Mouse (Mus musculus) forebrain, embryonic 11.5 days (tissue): ENCODE measurements around the gene Slc39a11. TPM values are rescaled to one million over a fixed set of nuclear protein-coding genes. Genes with fewer than 3 reads are reported as not detected.

Experiments used
- ATAC-seq: fragments of 200-750 bp; cut with Nextera tagmentation; replicated peaks from 2 replicates; pipeline ENCODE4 v1.8.0; 2017; ENCODE audit warnings: moderate TSS enrichment; ENCODE audit not compliant: low FRiP score
- DNase-seq: peaks from one replicate; pipeline ENCODE4 v3.0.0-alpha.2; 2017; ENCODE audit warnings: low spot score
- H3K27ac ChIP-seq: fragments of 300-500 bp; sonication (generic); 2 replicates; pipeline ENCODE4 v1.5.1; 2014; ENCODE audit warnings: low read depth, low read length
- H3K27me3 ChIP-seq: fragments of 300-500 bp; sonication (generic); 2 replicates; pipeline ENCODE4 v1.6.1; 2014; ENCODE audit warnings: mild to moderate bottlenecking, low read length, mixed read lengths; ENCODE audit not compliant: control insufficient read depth, insufficient read depth
- H3K36me3 ChIP-seq: fragments of 300-500 bp; sonication (generic); 2 replicates; pipeline ENCODE4 v1.6.1; 2014; ENCODE audit warnings: mild to moderate bottlenecking, low read length, moderate library complexity, mixed read lengths; ENCODE audit not compliant: control insufficient read depth, insufficient read depth
- H3K4me1 ChIP-seq: fragments of 300-500 bp; sonication (generic); replicated peaks from 2 replicates; pipeline ENCODE4 v1.6.1; 2014; ENCODE audit warnings: low read length, mixed read lengths; ENCODE audit not compliant: control insufficient read depth, insufficient read depth
- H3K4me2 ChIP-seq: fragments of 300-500 bp; sonication (generic); 2 replicates; pipeline ENCODE4 v1.6.1; 2014; ENCODE audit warnings: low read depth, mild to moderate bottlenecking, low read length, moderate library complexity, mixed read lengths; ENCODE audit not compliant: severe bottlenecking
- H3K4me3 ChIP-seq: fragments of 300-500 bp; sonication (generic); 2 replicates; pipeline ENCODE4 v1.5.1; 2014; ENCODE audit warnings: low read depth, low read length
- H3K9ac ChIP-seq: fragments of 300-500 bp; sonication (generic); 2 replicates; pipeline ENCODE4 v1.6.1; 2014; ENCODE audit warnings: low read length
- H3K9me3 ChIP-seq: fragments of 300-500 bp; sonication (generic); 2 replicates; pipeline ENCODE4 v1.6.1; 2016; ENCODE audit warnings: low read length, mixed read lengths; ENCODE audit not compliant: control insufficient read depth
- WGBS: fragments of 180-500 bp; shearing (Covaris S2); extraction: QIAGEN DNeasy Blood & Tissue Kit; methylation state at CpG from one replicate; pipeline ENCODE4 v1.1.7; 2014; 5-methylcytosine and 5-hydroxymethylcytosine counted together
- polyA plus RNA-seq: library from polyadenylated mRNA; unstranded; fragments of >200 nt; fragmentation: Nextera tagmentation; extraction: Ambion mirVana; gene quantifications from 2 replicates; pipeline ENCODE4 v1.2.1, GENCODE M21; 2014

The Slc39a11 gene
- polyA plus RNA-seq, 1 experiment from 2014 or later, result 20.6 TPM

DNA sequence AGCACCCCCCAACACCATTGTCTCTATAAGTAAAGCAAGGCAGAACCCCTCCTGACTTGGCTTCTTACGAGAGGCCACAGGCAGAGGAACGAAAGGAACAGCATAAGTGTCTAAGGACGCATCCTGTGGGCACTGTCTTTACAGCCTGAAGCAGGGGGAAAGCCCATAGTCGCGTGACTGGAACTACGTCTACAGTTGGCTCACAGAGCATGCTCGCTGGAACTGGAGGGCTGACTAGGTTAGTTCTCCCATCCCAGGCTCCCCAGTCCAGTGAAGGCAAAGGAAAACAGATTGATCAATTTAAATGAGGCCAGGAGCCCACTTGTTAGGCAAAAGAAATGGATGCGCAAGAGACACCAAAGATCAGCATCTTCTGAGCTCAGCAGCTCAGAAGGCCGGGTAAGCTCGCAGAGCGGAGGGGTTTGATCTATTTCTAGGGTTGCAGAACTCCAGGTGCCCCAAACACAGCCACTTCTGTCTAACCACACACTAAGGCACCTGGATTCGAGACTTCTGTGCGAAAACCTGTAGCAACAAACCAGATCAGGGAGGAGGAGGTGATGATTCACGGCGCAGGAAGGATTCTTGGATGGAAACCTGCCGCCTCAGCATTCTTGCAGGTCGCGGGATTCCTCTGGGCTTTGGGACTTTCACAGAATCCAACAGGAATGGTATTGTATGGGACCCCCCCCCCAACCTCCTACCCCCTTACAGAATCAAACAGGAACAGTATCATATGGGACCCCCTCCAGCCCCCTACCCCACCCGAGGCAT, 453.5 kb downstream of the Slc39a11 start:
- H3K4me1 ChIP-seq, result peaks cover 7% of the 10 kb centered on the region; the same call in 1 of the 2 replicates
- no peak overlapping the region for H3K9ac ChIP-seq
- DNase-seq, result no peak
- no peak for ATAC-seq
- H3K9me3 ChIP-seq, result no peaks in the 10 kb centered on the region
- no peaks in the 10 kb centered on the region for H3K36me3 ChIP-seq
- no peaks in the 10 kb centered on the region; the same call in 1 of the 2 replicates for H3K27me3 ChIP-seq
- 94% methylated on average over 19 of the region's 19 CpGs for WGBS
- H3K27ac ChIP-seq, result no peak overlapping the region
- H3K4me3 ChIP-seq, result no peak overlapping the region
- no peak overlapping the region for H3K4me2 ChIP-seq

Other genes with a start within 250 kb of the Slc39a11 start
- 10.5 and 10.7 TPM in 2 replicates for gene Sstr2, start 30.7 kb downstream of the Slc39a11 start, polyA plus RNA-seq
- gene Cog1, start 910 bp downstream of the Slc39a11 start, polyA plus RNA-seq, result 36.2 and 39.4 TPM in 2 replicates
- 57.4 and 60.3 TPM in 2 replicates for gene Fam104a, start 34.1 kb upstream of the Slc39a11 start, polyA plus RNA-seq
- gene D11Wsu47e, start 34.3 kb upstream of the Slc39a11 start, polyA plus RNA-seq, result 26.5 and 27.4 TPM in 2 replicates
- gene Cpsf4l, start 59.9 kb upstream of the Slc39a11 start, polyA plus RNA-seq, result 0.33 and 0.47 TPM in 2 replicates
- 78.5 and 88.6 TPM in 2 replicates for gene Cdc42ep4, start 101.8 kb upstream of the Slc39a11 start, polyA plus RNA-seq